Mouse (Mus musculus) heart, embryonic 15.5 days (tissue): ENCODE data around the gene Krtap4-6. TPM values are rescaled to one million over a fixed set of nuclear protein-coding genes. Genes with fewer than 3 reads are reported as not detected.

ENCODE experiments used
- ATAC-seq: fragments of 200-750 bp; cut with Nextera tagmentation; replicated peaks from 2 replicates; pipeline ENCODE4 v1.8.0; 2017; ENCODE audit warnings: low read depth, moderate TSS enrichment; ENCODE audit not compliant: insufficient number of reproducible peaks, insufficient read depth, low FRiP score
- H3K27ac ChIP-seq: fragments of 300-500 bp; sonication (generic); 2 replicates; pipeline ENCODE4 v1.5.1; 2015; ENCODE audit warnings: mild to moderate bottlenecking, inconsistent platforms
- H3K27me3 ChIP-seq: fragments of 300-500 bp; sonication (generic); 2 replicates; pipeline ENCODE4 v1.6.1; 2015; ENCODE audit warnings: inconsistent platforms
- H3K36me3 ChIP-seq: fragments of 300-500 bp; sonication (generic); 2 replicates; pipeline ENCODE4 v1.6.1; 2015; ENCODE audit warnings: mild to moderate bottlenecking, inconsistent platforms
- H3K4me1 ChIP-seq: fragments of 300-500 bp; sonication (generic); replicated peaks from 2 replicates; pipeline ENCODE4 v1.6.1; 2015; ENCODE audit warnings: inconsistent platforms
- H3K4me2 ChIP-seq: fragments of 300-500 bp; sonication (generic); 2 replicates; pipeline ENCODE4 v1.6.1; 2015; ENCODE audit warnings: inconsistent platforms, mild to moderate bottlenecking, moderate library complexity
- H3K4me3 ChIP-seq: fragments of 300-500 bp; sonication (generic); 2 replicates; pipeline ENCODE4 v1.5.1; 2015; ENCODE audit warnings: mild to moderate bottlenecking, inconsistent platforms
- H3K9ac ChIP-seq: fragments of 300-500 bp; sonication (generic); 2 replicates; pipeline ENCODE4 v1.6.1; 2015; ENCODE audit warnings: mild to moderate bottlenecking, inconsistent platforms
- H3K9me3 ChIP-seq: fragments of 300-500 bp; sonication (generic); replicated peaks from 2 replicates; pipeline ENCODE4 v1.6.1; 2016; ENCODE audit warnings: inconsistent platforms
- WGBS: fragments of 180-500 bp; shearing (Covaris S2); methylation state at CpG from one replicate; pipeline ENCODE4 v1.1.7; 2015; ENCODE audit warnings: mixed read lengths; 5-methylcytosine and 5-hydroxymethylcytosine counted together
- polyA plus RNA-seq: library from polyadenylated mRNA; unstranded; fragments of >200 nt; fragmentation: Nextera tagmentation; extraction: Ambion mirVana; gene quantifications from 2 replicates; pipeline ENCODE4 v1.2.1, GENCODE M21; 2015

Gene Krtap4-6
- polyA plus RNA-seq, 1 experiment from 2014 or later: not detected

- H3K4me2 ChIP-seq: no peak overlapping the region
- H3K4me1 ChIP-seq: no peaks in the 10 kb centered on the region
- H3K9me3 ChIP-seq: no peaks in the 10 kb centered on the region
- WGBS: 19% methylated on average over 1 of the region's 1 CpGs
- no peak overlapping the region for H3K4me3 ChIP-seq
- H3K9ac ChIP-seq: no peak overlapping the region
- no peak for ATAC-seq
- no peaks in the 10 kb centered on the region for H3K27me3 ChIP-seq
- no peaks in the 10 kb centered on the region for H3K36me3 ChIP-seq
- H3K27ac ChIP-seq: no peak overlapping the region
Observed at GRCm38 (mm10) chr11:99640926-99641325, 24.8 kb downstream of the Krtap4-6 start.

GRCm38 (mm10) chr11:99637086-99637485 is 28.7 kb downstream of the Krtap4-6 start:
- no peak overlapping the region for H3K9ac ChIP-seq
- no peak overlapping the region for H3K4me2 ChIP-seq
- no peak overlapping the region for H3K27ac ChIP-seq
- H3K4me1 ChIP-seq: no peaks in the 10 kb centered on the region
- no peaks in the 10 kb centered on the region for H3K27me3 ChIP-seq
- 42% methylated on average over 1 of the region's 1 CpGs for WGBS
- H3K4me3 ChIP-seq: no peak overlapping the region
- no peak for ATAC-seq
- H3K36me3 ChIP-seq: no peaks in the 10 kb centered on the region
- H3K9me3 ChIP-seq: no peaks in the 10 kb centered on the region

GRCm38 (mm10) chr11:99634653-99635134 is 31.1 kb downstream of the Krtap4-6 start, which contains the start of gene Krtap4-2:
Gene Krtap4-2 (minus strand): TSS chr11:99635084.
- no peak within 1 kb of the TSS for H3K27ac ChIP-seq
- 32% methylated on average over 8 of the region's 8 CpGs for WGBS

GRCm38 (mm10) chr11:99633293-99633692 is 32.5 kb downstream of the Krtap4-6 start:
- Histone ChIP-seq H3K4me2 (no peak overlapping the region), H3K9me3 (no peaks in the 10 kb centered on the region), H3K36me3 (no peaks in the 10 kb centered on the region), H3K9ac (no peak overlapping the region), H3K27me3 (no peaks in the 10 kb centered on the region), H3K27ac (no peak overlapping the region), H3K4me3 (no peak overlapping the region), H3K4me1 (no peaks in the 10 kb centered on the region)
- ATAC-seq: no peak
- WGBS: 70% methylated on average over 2 of the region's 2 CpGs

More at GRCm38 (mm10) chr11:99634653-99635134, 31.1 kb downstream of the Krtap4-6 start, which contains the start of gene Krtap4-2:
- no peaks in the 10 kb centered on the region for H3K4me1 ChIP-seq
- no peaks in the 10 kb centered on the region for H3K9me3 ChIP-seq
- H3K4me3 ChIP-seq: no peak within 1 kb of the TSS
- ATAC-seq: no peak
- no peaks in the 10 kb centered on the region for H3K27me3 ChIP-seq
- H3K9ac ChIP-seq: no peak within 1 kb of the TSS
- H3K36me3 ChIP-seq: no peaks in the 10 kb centered on the region
- no peak within 1 kb of the TSS for H3K4me2 ChIP-seq

GRCm38 (mm10) chr11:99630890-99631289 is 34.9 kb downstream of the Krtap4-6 start:
- ATAC-seq: no peak
- no peaks in the 10 kb centered on the region for H3K27me3 ChIP-seq

GRCm38 (mm10) chr11:99628138-99628537 is 37.6 kb downstream of the Krtap4-6 start, which contains the start of gene Krtap4-1:
Gene Krtap4-1 (minus strand): TSS chr11:99628238.
- Histone ChIP-seq H3K9me3 (no peaks in the 10 kb centered on the region), H3K4me3 (no peak within 1 kb of the TSS), H3K9ac (no peak within 1 kb of the TSS), H3K4me2 (no peak within 1 kb of the TSS), H3K4me1 (no peaks in the 10 kb centered on the region), H3K27ac (no peak within 1 kb of the TSS), H3K36me3 (no peaks in the 10 kb centered on the region), H3K27me3 (no peaks in the 10 kb centered on the region)
- WGBS: 79% methylated on average over 4 of the region's 4 CpGs
- ATAC-seq: no peak

More at GRCm38 (mm10) chr11:99630890-99631289, 34.9 kb downstream of the Krtap4-6 start:
- Histone ChIP-seq H3K4me1 (no peaks in the 10 kb centered on the region), H3K4me3 (no peak overlapping the region), H3K9me3 (no peaks in the 10 kb centered on the region), H3K27ac (no peak overlapping the region), H3K9ac (no peak overlapping the region), H3K36me3 (no peaks in the 10 kb centered on the region), H3K4me2 (no peak overlapping the region)
- 68% methylated on average over 3 of the region's 3 CpGs for WGBS

GRCm38 (mm10) chr11:99620335-99620734 is 45.4 kb downstream of the Krtap4-6 start, which contains the start of gene Gm11562:
Gene Gm11562 (minus strand): TSS chr11:99620435.
- no peaks in the 10 kb centered on the region for H3K9me3 ChIP-seq
- H3K27ac ChIP-seq: no peak within 1 kb of the TSS
- no peak within 1 kb of the TSS for H3K9ac ChIP-seq
- H3K4me2 ChIP-seq: no peak within 1 kb of the TSS
- no peaks in the 10 kb centered on the region for H3K4me1 ChIP-seq
- ATAC-seq: no peak
- H3K4me3 ChIP-seq: no peak within 1 kb of the TSS
- 74% methylated on average over 2 of the region's 2 CpGs for WGBS
- H3K36me3 ChIP-seq: no peaks in the 10 kb centered on the region
- no peaks in the 10 kb centered on the region for H3K27me3 ChIP-seq

Other genes with a start within 250 kb of the Krtap4-6 start
- gene Krt12, start 243.7 kb downstream of the Krtap4-6 start, polyA plus RNA-seq: not detected in 2 replicates
- 0.43 and 0.68 TPM in 2 replicates for gene Krt20, start 227.8 kb downstream of the Krtap4-6 start, polyA plus RNA-seq
- gene Krt23, start 172.8 kb downstream of the Krtap4-6 start, polyA plus RNA-seq: 0.32 and 0.35 TPM in 2 replicates
- not detected in 2 replicates for gene Krt39, start 144.6 kb downstream of the Krtap4-6 start, polyA plus RNA-seq
- gene Krt40, start 122.8 kb downstream of the Krtap4-6 start, polyA plus RNA-seq: not detected in 2 replicates
- not detected in 2 replicates for gene Krtap3-3, start 115.1 kb downstream of the Krtap4-6 start, polyA plus RNA-seq
- not detected in 2 replicates for gene Krtap3-2, start 109.1 kb downstream of the Krtap4-6 start, polyA plus RNA-seq
- gene Gm11939, start 106.5 kb downstream of the Krtap4-6 start, polyA plus RNA-seq: not detected in 2 replicates
- not detected in 2 replicates for gene Krtap3-1, start 99.3 kb downstream of the Krtap4-6 start, polyA plus RNA-seq
- not detected in 2 replicates for gene Krtap1-5, start 84.9 kb downstream of the Krtap4-6 start, polyA plus RNA-seq
- gene Krtap1-4, start 82.3 kb downstream of the Krtap4-6 start, polyA plus RNA-seq: not detected in 2 replicates
- gene Krtap1-3, start 74.6 kb downstream of the Krtap4-6 start, polyA plus RNA-seq: not detected in 2 replicates
- not detected in 2 replicates for gene Krtap9-3, start 67.9 kb downstream of the Krtap4-6 start, polyA plus RNA-seq
- not detected in 2 replicates for gene Gm11938, start 62.7 kb downstream of the Krtap4-6 start, polyA plus RNA-seq
- gene Gm11937, start 55.8 kb downstream of the Krtap4-6 start, polyA plus RNA-seq: not detected in 2 replicates
- gene Krtap2-4, start 51.1 kb downstream of the Krtap4-6 start, polyA plus RNA-seq: not detected in 2 replicates
- gene Gm11562, start 45.5 kb downstream of the Krtap4-6 start, polyA plus RNA-seq: not detected in 2 replicates
- not detected in 2 replicates for gene Krtap4-1, start 37.7 kb downstream of the Krtap4-6 start, polyA plus RNA-seq
- gene Krtap4-2, start 30.9 kb downstream of the Krtap4-6 start, polyA plus RNA-seq: not detected in 2 replicates
- not detected in 2 replicates for gene Krtap4-7, start 21.9 kb downstream of the Krtap4-6 start, polyA plus RNA-seq
- gene Gm11555, start 15.7 kb downstream of the Krtap4-6 start, polyA plus RNA-seq: not detected in 2 replicates
- gene Gm11563, start 7.0 kb downstream of the Krtap4-6 start, polyA plus RNA-seq: not detected in 2 replicates
- not detected in 2 replicates for gene Gm14190, start 24.8 kb upstream of the Krtap4-6 start, polyA plus RNA-seq
- gene Gm14180, start 68.3 kb upstream of the Krtap4-6 start, polyA plus RNA-seq: not detected in 2 replicates
- gene Gm11595, start 107.0 kb upstream of the Krtap4-6 start, polyA plus RNA-seq: not detected in 2 replicates
- not detected in 2 replicates for gene Krtap4-8, start 114.7 kb upstream of the Krtap4-6 start, polyA plus RNA-seq
- not detected in 2 replicates for gene Krtap4-9, start 119.2 kb upstream of the Krtap4-6 start, polyA plus RNA-seq
- not detected in 2 replicates for gene Gm11596, start 127.5 kb upstream of the Krtap4-6 start, polyA plus RNA-seq
- not detected in 2 replicates for gene Gm11569, start 133.0 kb upstream of the Krtap4-6 start, polyA plus RNA-seq
- gene Gm11554, start 138.5 kb upstream of the Krtap4-6 start, polyA plus RNA-seq: not detected in 2 replicates
- gene Krtap4-13, start 143.9 kb upstream of the Krtap4-6 start, polyA plus RNA-seq: not detected in 2 replicates
- gene Gm11564, start 149.7 kb upstream of the Krtap4-6 start, polyA plus RNA-seq: not detected in 2 replicates
- not detected in 2 replicates for gene 2300003K06Rik, start 172.1 kb upstream of the Krtap4-6 start, polyA plus RNA-seq
- not detected in 2 replicates for gene Krtap4-16, start 185.6 kb upstream of the Krtap4-6 start, polyA plus RNA-seq
- not detected in 2 replicates for gene Gm11568, start 192.0 kb upstream of the Krtap4-6 start, polyA plus RNA-seq
- gene Gm11559, start 198.5 kb upstream of the Krtap4-6 start, polyA plus RNA-seq: not detected in 2 replicates
- gene Krtap9-1, start 207.4 kb upstream of the Krtap4-6 start, polyA plus RNA-seq: not detected in 2 replicates
- gene Gm11567, start 213.2 kb upstream of the Krtap4-6 start, polyA plus RNA-seq: not detected in 2 replicates
- gene Krtap31-1, start 242.0 kb upstream of the Krtap4-6 start, polyA plus RNA-seq: not detected in 2 replicates
- not detected in 2 replicates for gene Gm11565, start 248.8 kb upstream of the Krtap4-6 start, polyA plus RNA-seq